Mouse (Mus musculus) embryonic facial prominence, embryonic 10.5 days (tissue): ENCODE measurements around the gene Nosip. TPM values are rescaled to one million over a fixed set of nuclear protein-coding genes. Genes with fewer than 3 reads are reported as not detected.

ENCODE experiments used
- DNase-seq: peaks from one replicate; pipeline ENCODE4 v3.0.0-alpha.2; 2017; ENCODE audit warnings: low spot score
- H3K27ac ChIP-seq: fragments of 300-500 bp; sonication (generic); replicated peaks from 2 replicates; pipeline ENCODE4 v1.5.1; 2016; ENCODE audit warnings: mild to moderate bottlenecking
- H3K27me3 ChIP-seq: fragments of 300-500 bp; sonication (generic); replicated peaks from 2 replicates; pipeline ENCODE4 v1.6.1; 2016; ENCODE audit warnings: low read depth, mild to moderate bottlenecking; ENCODE audit not compliant: poor library complexity, severe bottlenecking
- H3K36me3 ChIP-seq: fragments of 300-500 bp; sonication (generic); replicated peaks from 2 replicates; pipeline ENCODE4 v1.6.1; 2016; ENCODE audit warnings: mild to moderate bottlenecking, moderate library complexity
- H3K4me1 ChIP-seq: fragments of 300-500 bp; sonication (generic); 2 replicates; pipeline ENCODE4 v1.6.1; 2016
- H3K4me3 ChIP-seq: fragments of 300-500 bp; sonication (generic); 2 replicates; pipeline ENCODE4 v1.5.1; 2016; ENCODE audit warnings: mild to moderate bottlenecking, moderate library complexity
- H3K9me3 ChIP-seq: fragments of 300-500 bp; sonication (generic); 2 replicates; pipeline ENCODE4 v1.6.1; 2016; ENCODE audit warnings: mild to moderate bottlenecking
- WGBS: fragments of 180-500 bp; shearing (Covaris S2); methylation state at CpG from one replicate; pipeline ENCODE4 v1.1.7; 2016; 5-methylcytosine and 5-hydroxymethylcytosine counted together
- polyA plus RNA-seq: library from polyadenylated mRNA; unstranded; fragments of >200 nt; fragmentation: Nextera tagmentation; extraction: Ambion mirVana; gene quantifications from 2 replicates; pipeline ENCODE4 v1.2.1, GENCODE M21; 2016

Nosip gene
- polyA plus RNA-seq, 1 experiment from 2014 or later = 70.8 TPM

DNA sequence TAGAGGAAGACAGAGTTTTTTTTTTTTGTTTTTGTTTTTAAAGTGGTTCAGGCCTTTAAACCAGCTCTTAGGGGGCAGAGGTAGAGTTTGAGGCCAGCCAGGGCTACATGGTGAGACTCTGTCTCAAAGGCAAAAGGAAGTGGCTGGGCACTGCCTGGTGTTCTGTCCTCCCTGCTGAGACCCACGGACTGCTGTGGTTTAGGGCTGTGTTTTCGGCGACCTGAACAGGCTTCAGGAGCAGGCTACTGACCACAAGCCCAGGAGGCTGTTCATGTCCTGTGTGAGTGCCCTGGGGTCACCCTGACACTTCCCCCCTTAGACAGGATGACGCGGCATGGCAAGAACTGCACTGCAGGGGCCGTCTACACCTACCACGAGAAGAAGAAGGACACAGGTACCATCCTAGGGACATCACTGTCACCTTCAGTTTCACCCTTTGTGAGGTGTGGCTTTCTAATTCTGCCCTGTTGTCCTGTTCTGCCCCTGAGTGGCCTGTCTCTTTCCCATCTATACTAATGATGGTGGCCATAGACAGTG is 11.0 kb downstream of the Nosip start:
- no peak for DNase-seq
- Histone ChIP-seq H3K36me3 (peaks cover 50% of the 10 kb centered on the region), H3K9me3 (no peaks in the 10 kb centered on the region), H3K4me3 (no peak overlapping the region), H3K4me1 (no peaks in the 10 kb centered on the region), H3K27me3 (no peaks in the 10 kb centered on the region), H3K27ac (no peak overlapping the region)
- 85% methylated on average over 7 of the region's 7 CpGs for WGBS

DNA sequence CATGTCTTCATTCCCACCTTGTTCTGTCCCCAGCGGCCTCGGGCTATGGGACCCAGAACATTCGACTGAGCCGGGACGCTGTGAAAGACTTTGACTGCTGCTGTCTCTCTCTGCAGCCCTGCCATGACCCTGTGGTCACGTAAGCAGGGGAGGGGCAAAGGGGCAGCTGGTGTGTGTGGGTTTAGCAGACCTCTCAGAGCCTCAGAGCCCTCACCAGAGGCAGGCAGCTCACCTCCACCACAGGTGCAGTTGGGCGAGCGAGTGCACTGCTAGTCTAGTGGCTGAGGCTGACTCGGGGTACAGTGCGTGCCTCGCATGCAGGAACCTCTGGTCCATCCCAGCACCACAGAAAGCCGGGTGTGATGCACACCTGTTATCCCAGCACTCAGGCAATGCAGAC is 11.7 kb downstream of the Nosip start:
- no peak for DNase-seq
- Histone ChIP-seq H3K4me1 (no peaks in the 10 kb centered on the region), H3K27me3 (no peaks in the 10 kb centered on the region), H3K27ac (no peak overlapping the region), H3K9me3 (no peaks in the 10 kb centered on the region), H3K4me3 (no peak overlapping the region), H3K36me3 (peaks cover 50% of the 10 kb centered on the region)
- 88% methylated on average over 12 of the region's 12 CpGs for WGBS

DNA sequence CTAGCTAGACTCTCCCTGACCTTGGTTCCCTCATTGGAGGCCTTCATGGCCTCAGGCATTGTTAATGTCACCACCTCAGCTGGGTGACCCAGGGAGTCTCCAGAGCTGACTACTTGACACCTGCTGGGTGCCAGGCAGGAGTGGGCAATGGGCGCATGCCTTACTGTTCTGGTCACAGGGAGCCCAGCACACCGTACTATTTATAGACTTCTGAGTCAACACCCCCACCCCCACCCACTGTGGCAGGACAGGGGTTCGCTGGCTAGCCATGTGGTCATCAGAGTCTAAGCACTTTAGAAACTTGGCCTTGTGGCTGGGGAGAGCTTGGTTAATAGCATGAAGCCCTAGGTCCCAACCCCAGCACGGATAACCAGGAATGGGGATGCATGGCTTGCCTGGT is 13.2 kb downstream of the Nosip start:
- H3K27me3 ChIP-seq = no peaks in the 10 kb centered on the region
- no peak for DNase-seq
- 90% methylated on average over 4 of the region's 4 CpGs for WGBS
- H3K36me3 ChIP-seq = peaks cover 50% of the 10 kb centered on the region
- H3K27ac ChIP-seq = no peak overlapping the region
- H3K4me1 ChIP-seq = peaks cover 3% of the 10 kb centered on the region; the same call in 1 of the 2 replicates
- no peaks in the 10 kb centered on the region for H3K9me3 ChIP-seq
- no peak overlapping the region for H3K4me3 ChIP-seq

DNA sequence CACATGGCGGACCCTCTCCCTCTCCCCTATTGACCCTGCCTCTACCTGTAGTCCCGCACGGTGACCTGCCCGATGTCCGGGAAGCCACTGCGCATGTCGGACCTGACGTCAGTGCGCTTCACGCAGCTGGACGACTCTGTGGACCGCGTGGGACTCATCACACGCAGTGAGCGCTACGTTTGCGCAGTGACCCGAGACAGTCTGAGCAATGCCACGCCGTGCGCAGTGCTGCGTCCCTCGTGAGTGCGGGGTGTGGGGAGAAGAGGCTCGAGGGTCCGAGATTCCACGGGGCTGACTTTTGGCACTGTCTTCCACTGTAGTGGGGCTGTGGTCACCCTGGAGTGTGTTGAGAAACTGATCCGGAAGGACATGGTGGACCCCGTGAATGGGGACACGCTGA is 14.3 kb downstream of the Nosip start:
- H3K4me1 ChIP-seq = peaks cover 3% of the 10 kb centered on the region; the same call in 1 of the 2 replicates
- H3K4me3 ChIP-seq = no peak overlapping the region
- peaks cover 50% of the 10 kb centered on the region for H3K36me3 ChIP-seq
- no peak for DNase-seq
- WGBS = 91% methylated on average over 30 of the region's 30 CpGs
- no peaks in the 10 kb centered on the region for H3K27me3 ChIP-seq
- no peak overlapping the region for H3K27ac ChIP-seq
- H3K9me3 ChIP-seq = no peaks in the 10 kb centered on the region

DNA sequence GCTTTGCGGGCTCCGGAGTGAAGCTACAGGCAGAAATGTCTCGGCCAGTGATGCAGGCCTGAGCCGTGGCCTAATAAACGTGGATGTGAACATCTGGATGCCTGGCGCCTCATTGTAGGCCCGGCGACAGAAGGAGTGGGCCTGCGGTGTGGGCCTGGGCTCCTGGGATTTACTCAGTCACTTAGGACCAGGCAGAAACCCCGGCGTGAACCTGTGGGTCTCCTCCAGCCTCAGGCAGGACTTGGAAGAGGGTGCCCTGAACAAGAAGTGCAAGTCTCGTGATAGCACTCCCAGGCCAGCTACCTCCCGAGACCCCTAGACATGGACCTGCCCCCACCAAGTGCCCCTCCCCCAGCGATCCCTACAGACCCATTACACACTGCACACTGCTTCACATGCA is 15.1 kb downstream of the Nosip start:
- H3K27ac ChIP-seq = no peak overlapping the region
- H3K4me1 ChIP-seq = peaks cover 4% of the 10 kb centered on the region
- WGBS = 89% methylated on average over 14 of the region's 14 CpGs
- DNase-seq = no peak
- no peaks in the 10 kb centered on the region for H3K9me3 ChIP-seq
- H3K36me3 ChIP-seq = peaks cover 56% of the 10 kb centered on the region
- no peak overlapping the region for H3K4me3 ChIP-seq
- H3K27me3 ChIP-seq = no peaks in the 10 kb centered on the region

DNA sequence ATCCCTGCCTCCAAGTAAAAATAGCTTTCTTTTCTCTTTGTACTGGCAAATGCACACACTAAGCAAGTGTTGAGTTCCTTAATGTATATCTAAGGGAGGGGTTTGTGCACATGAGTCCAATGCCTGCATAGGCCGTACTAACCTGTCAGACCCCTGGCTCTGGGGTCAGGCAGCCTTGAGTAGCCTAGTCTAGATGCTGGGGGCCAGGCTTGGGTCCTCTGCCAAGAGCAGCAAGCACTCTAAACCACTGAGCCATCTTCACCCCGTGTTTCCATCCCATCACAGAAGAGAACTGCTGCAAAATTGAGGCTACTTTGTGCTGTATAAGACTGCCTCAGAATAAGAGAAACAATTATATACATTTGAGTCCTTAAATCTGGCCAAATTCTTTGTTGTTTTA is 15.6 kb downstream of the Nosip start:
- Histone ChIP-seq H3K36me3 (peaks cover 61% of the 10 kb centered on the region), H3K27ac (no peak overlapping the region), H3K27me3 (no peaks in the 10 kb centered on the region), H3K4me3 (no peak overlapping the region), H3K4me1 (peaks cover 9% of the 10 kb centered on the region), H3K9me3 (no peaks in the 10 kb centered on the region)
- DNase-seq = no peak
- 93% methylated on average over 2 of the region's 2 CpGs for WGBS

DNA sequence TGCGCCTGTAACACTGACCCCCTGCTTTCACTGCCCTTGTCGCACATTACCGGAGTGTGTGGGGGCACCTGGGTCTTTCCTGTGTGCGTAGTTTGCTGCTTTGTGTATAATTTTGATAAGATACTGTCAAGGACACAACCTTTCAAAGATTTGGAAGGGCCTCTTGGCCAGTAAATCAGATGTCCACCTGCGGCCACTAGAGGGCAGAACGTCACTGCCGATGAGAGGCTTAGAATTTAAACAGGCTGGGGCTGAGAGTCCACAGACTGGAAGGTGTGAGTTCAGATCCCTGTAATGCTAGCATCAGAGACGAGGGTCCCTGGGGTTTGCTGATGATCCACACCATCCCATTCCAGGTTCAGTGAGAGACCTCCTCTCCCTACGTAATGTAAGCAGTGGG is 16.3 kb downstream of the Nosip start:
- no peak overlapping the region for H3K27ac ChIP-seq
- no peaks in the 10 kb centered on the region for H3K27me3 ChIP-seq
- peaks cover 11% of the 10 kb centered on the region for H3K4me1 ChIP-seq
- WGBS = 40% methylated on average over 9 of the region's 9 CpGs
- DNase-seq = peak; percentile 78
- H3K36me3 ChIP-seq = peaks cover 64% of the 10 kb centered on the region
- H3K9me3 ChIP-seq = no peaks in the 10 kb centered on the region
- H3K4me3 ChIP-seq = 0 out of 2 replicates have a peak overlapping the region, but pooled peaks have one; percentile 3

DNA sequence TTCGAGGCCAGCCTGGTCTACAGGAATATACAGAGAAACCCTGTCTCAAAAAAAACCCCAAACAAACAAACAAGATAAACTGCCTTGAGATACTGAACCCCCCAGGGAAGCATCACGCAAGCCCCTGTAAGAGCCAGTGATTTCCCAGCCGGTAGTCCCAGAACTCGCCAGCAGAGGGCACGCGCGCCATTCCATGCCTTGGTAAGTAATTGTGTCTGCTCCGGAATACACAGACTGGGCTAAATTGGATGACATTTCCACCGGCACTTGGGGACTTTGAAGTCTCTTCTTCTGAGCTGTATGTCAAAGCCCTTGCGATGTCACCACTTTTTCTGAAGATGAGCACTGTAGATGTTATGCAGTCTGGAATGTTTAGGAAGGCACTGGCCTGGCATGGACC is 17.6 kb downstream of the Nosip start:
- H3K36me3 ChIP-seq = peaks cover 63% of the 10 kb centered on the region
- no peak overlapping the region for H3K4me3 ChIP-seq
- 2% methylated on average over 10 of the region's 10 CpGs for WGBS
- H3K4me1 ChIP-seq = peaks cover 11% of the 10 kb centered on the region
- no peaks in the 10 kb centered on the region for H3K9me3 ChIP-seq
- H3K27me3 ChIP-seq = no peaks in the 10 kb centered on the region
- no peak overlapping the region for H3K27ac ChIP-seq
- DNase-seq = peak; percentile 91

DNA sequence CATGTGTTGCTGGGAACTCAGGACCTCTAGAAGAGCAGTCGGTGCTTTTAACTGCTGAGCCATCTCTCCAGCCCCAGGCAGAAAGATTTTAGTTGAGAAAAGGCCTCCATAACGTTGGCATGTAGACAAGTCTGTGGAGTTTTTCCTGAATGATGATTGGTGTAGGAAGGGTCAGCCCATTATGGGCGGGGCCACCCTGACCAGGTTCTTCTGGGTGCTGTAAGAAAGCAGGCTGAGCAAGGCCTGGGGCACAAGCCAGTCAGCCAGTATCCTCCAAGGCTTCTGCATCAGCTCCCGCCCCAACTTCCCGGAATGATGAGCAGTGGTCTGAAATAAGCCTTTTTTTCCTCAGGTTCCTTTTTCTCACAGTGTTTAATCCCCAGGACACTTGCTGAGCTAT is 18.8 kb downstream of the Nosip start:
- no peak overlapping the region for H3K27ac ChIP-seq
- WGBS = 41% methylated on average over 5 of the region's 5 CpGs
- no peak for DNase-seq
- peaks cover 11% of the 10 kb centered on the region for H3K4me1 ChIP-seq
- no peaks in the 10 kb centered on the region for H3K9me3 ChIP-seq
- peaks cover 63% of the 10 kb centered on the region for H3K36me3 ChIP-seq
- no peaks in the 10 kb centered on the region for H3K27me3 ChIP-seq
- no peak overlapping the region for H3K4me3 ChIP-seq

DNA sequence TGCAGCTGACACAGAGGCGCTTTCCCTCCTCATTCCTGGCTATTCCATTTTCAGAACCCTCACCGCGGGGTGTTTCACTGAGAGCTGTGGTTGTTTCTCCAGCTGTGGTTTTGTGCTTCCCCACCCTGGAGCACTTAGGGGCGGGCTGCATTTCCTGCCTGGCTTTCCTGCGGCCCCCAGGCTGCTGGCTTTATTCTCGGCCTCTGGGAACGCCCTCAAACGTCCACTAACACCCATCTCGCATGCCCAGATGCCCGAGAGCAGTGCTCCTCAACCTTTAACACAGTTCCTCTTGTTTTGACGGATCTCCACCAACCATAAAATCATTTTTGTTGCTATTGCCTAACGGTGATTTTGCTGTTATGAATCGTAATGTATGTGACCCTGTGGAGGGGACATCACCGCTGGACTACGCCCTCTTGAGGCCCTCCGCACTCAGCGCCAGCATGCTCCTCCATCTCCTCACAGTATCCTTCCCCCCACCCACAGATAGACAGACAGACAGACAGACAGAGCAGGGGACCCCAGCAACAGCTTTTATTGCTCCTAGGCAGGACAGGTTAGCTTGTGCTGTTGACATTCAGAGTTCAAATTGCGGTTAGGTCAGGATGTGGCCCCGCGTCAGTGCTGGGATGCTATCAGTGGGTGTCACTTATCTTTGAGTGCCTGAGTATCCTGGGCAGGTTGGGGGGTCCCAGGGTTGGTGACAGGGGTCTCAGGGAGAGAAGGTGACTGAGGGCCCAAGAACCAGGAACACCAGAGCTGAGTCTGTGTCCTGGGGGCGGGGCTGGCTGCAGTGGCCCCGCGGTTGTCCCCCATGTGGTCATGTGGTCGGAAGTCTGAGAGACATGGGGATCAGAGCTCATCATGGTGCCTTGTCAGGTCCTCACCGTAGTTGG is 20.4 kb downstream of the Nosip start:
- no peaks in the 10 kb centered on the region for H3K9me3 ChIP-seq
- H3K36me3 ChIP-seq = peaks cover 63% of the 10 kb centered on the region
- no peak overlapping the region for H3K4me3 ChIP-seq
- 0 out of 2 replicates have a peak overlapping the region, but pooled peaks have one; percentile 36 for H3K27ac ChIP-seq
- WGBS = 74% methylated on average over 25 of the region's 25 CpGs
- DNase-seq = no peak
- peaks cover 11% of the 10 kb centered on the region for H3K4me1 ChIP-seq
- H3K27me3 ChIP-seq = no peaks in the 10 kb centered on the region

DNA sequence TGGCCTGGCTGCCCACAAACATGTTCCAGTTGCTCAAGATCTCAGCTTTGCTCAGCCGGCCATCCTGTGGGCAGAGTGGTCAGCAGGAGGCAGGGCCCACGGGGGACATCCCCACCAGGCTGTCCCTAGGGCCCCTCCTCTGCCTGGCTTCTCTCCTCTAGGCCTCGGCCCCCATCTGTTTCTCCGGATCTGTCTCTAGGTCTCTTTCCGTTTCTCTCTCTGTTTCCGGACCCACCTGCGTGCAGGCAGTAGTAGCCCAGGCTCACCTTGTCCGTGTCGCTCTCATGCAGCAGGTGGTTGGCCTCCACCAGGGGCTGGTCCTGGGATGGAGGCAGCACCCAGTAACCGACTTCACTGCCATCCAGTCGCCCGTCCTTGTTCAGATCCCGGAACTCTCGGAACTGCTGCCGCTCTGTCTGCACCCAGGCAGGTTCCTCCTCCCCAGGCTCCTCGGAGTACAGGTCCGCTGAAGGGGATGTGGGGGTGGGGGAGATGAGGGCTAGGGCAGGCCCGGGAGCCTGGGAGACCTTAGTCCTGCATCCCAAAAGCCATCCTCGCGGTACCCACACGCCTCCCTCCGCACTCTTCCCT is 21.2 kb downstream of the Nosip start:
- WGBS = 84% methylated on average over 22 of the region's 22 CpGs
- Histone ChIP-seq H3K27me3 (no peaks in the 10 kb centered on the region), H3K4me1 (peaks cover 11% of the 10 kb centered on the region), H3K36me3 (peaks cover 66% of the 10 kb centered on the region), H3K9me3 (no peaks in the 10 kb centered on the region), H3K27ac (0 out of 2 replicates have a peak overlapping the region, but pooled peaks have one; percentile 10), H3K4me3 (no peak overlapping the region)
- DNase-seq = no peak

DNA sequence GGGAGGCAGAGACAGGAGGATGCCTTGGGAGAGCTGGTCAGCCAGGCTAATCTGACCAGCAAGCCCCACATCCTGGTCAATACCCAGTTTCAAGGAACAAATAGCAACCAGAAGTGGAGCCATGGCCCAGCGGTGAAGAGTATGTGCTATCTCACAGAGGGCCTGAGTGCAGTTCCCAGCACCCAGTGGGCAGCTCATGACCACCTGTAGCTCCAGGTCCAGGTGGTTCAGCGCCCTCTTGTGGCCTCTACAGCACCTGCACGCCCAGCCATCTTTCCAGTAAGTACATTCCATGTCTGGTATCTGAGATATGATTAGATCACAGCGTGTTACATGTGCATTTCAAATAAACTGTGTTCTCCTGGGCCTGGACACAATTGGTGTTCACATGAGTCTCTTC is 23.9 kb downstream of the Nosip start:
- no peak overlapping the region for H3K27ac ChIP-seq
- peaks cover 82% of the 10 kb centered on the region for H3K36me3 ChIP-seq
- H3K9me3 ChIP-seq = no peaks in the 10 kb centered on the region
- no peak for DNase-seq
- no peaks in the 10 kb centered on the region for H3K27me3 ChIP-seq
- WGBS = 77% methylated on average over 4 of the region's 4 CpGs
- peaks cover 20% of the 10 kb centered on the region for H3K4me1 ChIP-seq
- no peak overlapping the region for H3K4me3 ChIP-seq

DNA sequence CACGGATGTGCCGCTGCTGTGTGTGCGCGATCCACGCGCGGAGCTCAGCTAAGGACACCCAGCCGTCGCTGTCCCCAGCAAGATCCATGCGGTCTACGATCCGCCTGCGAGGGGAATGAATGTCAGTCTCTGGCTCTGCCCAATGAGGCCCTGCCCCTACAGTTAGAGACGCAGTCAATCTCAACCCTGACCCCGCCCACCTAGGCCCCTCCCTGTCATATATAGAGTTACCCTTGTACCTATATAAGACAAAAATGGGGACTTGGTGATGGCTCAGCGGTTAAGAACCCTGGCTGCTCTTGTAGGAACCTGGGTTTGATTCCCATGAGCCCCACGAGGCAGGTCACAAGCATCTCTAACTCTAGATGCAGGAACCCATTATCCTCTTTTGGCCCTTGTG is 26.4 kb downstream of the Nosip start:
- Histone ChIP-seq H3K4me3 (no peak overlapping the region), H3K4me1 (peaks cover 29% of the 10 kb centered on the region), H3K27me3 (no peaks in the 10 kb centered on the region), H3K9me3 (no peaks in the 10 kb centered on the region), H3K36me3 (peaks cover 63% of the 10 kb centered on the region), H3K27ac (no peak overlapping the region)
- no peak for DNase-seq
- WGBS = 92% methylated on average over 17 of the region's 17 CpGs
